Mouse (Mus musculus) hindbrain, embryonic 11.5 days (tissue): ENCODE measurements at regions not wholly inside any gene's neighbourhood (a gene's known extent, or its start where the extent isn't known, plus 50 kb on each side); places are given as distances from the start of the nearest gene placed in this dataset.
"Not testable (repeated sequence)": the region's sequence is repeated elsewhere in the genome, so short reads cannot be mapped to it uniquely, and the experiment has no call there.

Experiments used
- ATAC-seq: fragments of 200-750 bp; cut with Nextera tagmentation; 2 replicates; pipeline ENCODE4 v1.8.0; 2017; ENCODE audit warnings: mild to moderate bottlenecking, moderate TSS enrichment, moderate library complexity; ENCODE audit not compliant: low FRiP score
- DNase-seq: peaks from one replicate; pipeline ENCODE4 v3.0.0-alpha.2; 2015; ENCODE audit warnings: low spot score
- H3K27ac ChIP-seq: fragments of 300-500 bp; sonication (generic); 2 replicates; pipeline ENCODE4 v1.5.1; 2014; ENCODE audit warnings: mild to moderate bottlenecking, low read depth, low read length
- H3K27me3 ChIP-seq: fragments of 300-500 bp; sonication (generic); 2 replicates; pipeline ENCODE4 v1.6.1; 2014; ENCODE audit warnings: mild to moderate bottlenecking, low read length, moderate library complexity, mixed read lengths; ENCODE audit not compliant: control insufficient read depth, insufficient read depth
- H3K36me3 ChIP-seq: fragments of 300-500 bp; sonication (generic); 2 replicates; pipeline ENCODE4 v1.6.1; 2014; ENCODE audit warnings: mild to moderate bottlenecking, low read length, moderate library complexity, mixed read lengths; ENCODE audit not compliant: control insufficient read depth, insufficient read depth
- H3K4me1 ChIP-seq: fragments of 300-500 bp; sonication (generic); replicated peaks from 2 replicates; pipeline ENCODE4 v1.6.1; 2014; ENCODE audit warnings: low read length, mixed read lengths; ENCODE audit not compliant: control insufficient read depth, insufficient read depth
- H3K4me2 ChIP-seq: fragments of 300-500 bp; sonication (generic); replicated peaks from 2 replicates; pipeline ENCODE4 v1.6.1; 2014; ENCODE audit warnings: mild to moderate bottlenecking, low read depth, low read length
- H3K4me3 ChIP-seq: fragments of 300-500 bp; sonication (generic); 2 replicates; pipeline ENCODE4 v1.5.1; 2014; ENCODE audit warnings: low read depth, low read length
- H3K9ac ChIP-seq: fragments of 300-500 bp; sonication (generic); 2 replicates; pipeline ENCODE4 v1.6.1; 2014; ENCODE audit warnings: low read depth, low read length
- H3K9me3 ChIP-seq: fragments of 300-500 bp; sonication (generic); 2 replicates; pipeline ENCODE4 v1.6.1; 2016; ENCODE audit warnings: low read length; ENCODE audit not compliant: control insufficient read depth
- WGBS: fragments of 180-500 bp; shearing (Covaris S2); extraction: QIAGEN DNeasy Blood & Tissue Kit; methylation state at CpG from one replicate; pipeline ENCODE4 v1.1.7; 2014; 5-methylcytosine and 5-hydroxymethylcytosine counted together

DNA sequence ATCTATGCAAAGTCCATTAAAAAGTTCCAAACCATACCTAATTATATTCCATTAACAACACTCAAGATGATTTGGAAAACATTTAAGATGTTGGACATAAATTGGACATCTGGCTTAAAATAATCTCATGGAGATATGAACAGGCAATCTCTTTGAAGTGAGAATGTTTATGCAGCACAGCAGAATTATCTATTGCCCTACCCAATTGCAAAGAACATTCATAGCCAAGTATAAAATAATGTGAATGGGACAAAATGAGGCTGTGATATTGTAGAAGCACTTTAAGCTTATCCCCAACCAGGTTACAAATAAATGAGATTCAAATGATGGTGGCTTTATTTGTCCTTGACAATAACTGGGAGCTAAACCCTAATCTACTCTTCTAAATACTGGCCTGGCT, 950.0 kb upstream of the Fam98a start:
- ATAC-seq (no peak), DNase-seq (no peak)
- H3K27ac ChIP-seq = no peak overlapping the region
- no peak overlapping the region for H3K9ac ChIP-seq
- H3K4me3 ChIP-seq = no peak overlapping the region
- H3K9me3 ChIP-seq = no peaks in the 10 kb centered on the region
- no peaks in the 10 kb centered on the region for H3K36me3 ChIP-seq
- no peaks in the 10 kb centered on the region for H3K4me1 ChIP-seq
- no peak overlapping the region for H3K4me2 ChIP-seq
- H3K27me3 ChIP-seq = no peaks in the 10 kb centered on the region

DNA sequence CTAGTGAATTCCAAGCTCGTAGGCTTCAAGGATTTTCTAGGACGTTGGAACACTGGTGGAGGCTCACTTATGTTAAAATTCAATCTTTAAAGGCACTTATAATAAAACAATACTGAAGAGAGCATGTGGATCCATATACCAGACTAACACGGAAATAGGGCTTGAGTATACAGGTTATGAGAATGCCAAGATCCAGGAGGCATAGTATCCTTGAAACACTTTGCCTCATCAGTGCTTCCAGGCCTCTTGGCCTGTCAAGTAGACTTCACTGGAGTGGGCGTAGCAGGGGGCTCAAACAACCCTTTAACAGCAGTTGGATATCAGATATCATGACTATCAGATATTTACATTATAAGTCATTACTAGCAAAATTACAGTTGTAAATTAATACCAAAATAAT, 948.7 kb upstream of the Fam98a start:
- ATAC-seq = no peak
- 74% methylated on average over 4 of the region's 4 CpGs for WGBS
- no peaks in the 10 kb centered on the region for H3K27me3 ChIP-seq
- no peaks in the 10 kb centered on the region for H3K9me3 ChIP-seq
- no peaks in the 10 kb centered on the region for H3K4me1 ChIP-seq
- H3K27ac ChIP-seq = no peak overlapping the region
- H3K4me3 ChIP-seq = no peak overlapping the region
- no peak overlapping the region for H3K9ac ChIP-seq
- no peak for DNase-seq
- no peaks in the 10 kb centered on the region for H3K36me3 ChIP-seq
- no peak overlapping the region for H3K4me2 ChIP-seq

DNA sequence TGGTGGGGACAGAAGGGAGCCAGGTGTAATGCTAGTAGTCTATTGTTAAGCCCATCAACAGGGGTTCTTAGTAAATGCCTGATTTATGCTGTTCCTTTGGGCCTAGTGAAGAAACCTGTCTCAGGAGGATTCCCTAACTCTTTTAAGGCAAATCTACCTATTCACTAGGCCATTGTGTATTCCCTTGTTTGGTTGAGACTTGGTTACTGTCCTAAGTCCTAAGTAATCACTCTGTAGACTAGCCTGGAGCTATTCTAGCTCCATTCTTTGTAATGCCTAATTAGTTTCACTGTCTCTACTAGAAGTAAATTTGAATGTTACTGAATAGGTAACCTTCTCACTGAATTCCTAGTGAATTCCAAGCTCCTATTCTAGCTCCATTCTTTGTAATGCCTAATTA, 948.2 kb upstream of the Fam98a start:
- not testable (repeated sequence) for H3K4me2 ChIP-seq, H3K36me3 ChIP-seq, ATAC-seq, DNase-seq, H3K4me1 ChIP-seq, H3K9me3 ChIP-seq, H3K27me3 ChIP-seq, H3K9ac ChIP-seq, H3K27ac ChIP-seq, H3K4me3 ChIP-seq

DNA sequence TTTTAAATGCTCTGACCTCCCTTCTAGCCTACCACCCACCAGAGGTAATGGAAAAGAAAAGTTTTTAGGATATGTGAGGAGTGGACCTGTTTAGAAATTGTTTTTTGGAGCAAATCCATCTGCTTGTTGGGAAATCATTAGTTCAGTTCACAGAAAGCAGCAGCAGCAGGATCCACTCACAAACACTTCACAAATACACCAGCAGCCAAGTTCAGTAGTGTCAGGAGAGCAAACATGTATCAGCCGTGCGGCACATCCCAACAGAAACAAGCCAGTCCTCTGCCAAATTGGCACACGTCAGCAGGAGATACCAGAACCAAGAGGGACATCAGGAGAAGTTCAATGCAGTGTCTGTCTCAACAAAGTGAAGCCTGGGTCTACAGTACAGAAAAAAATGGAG, 935.6 kb upstream of the Fam98a start:
- H3K9ac ChIP-seq = no peak overlapping the region
- no peak overlapping the region for H3K4me2 ChIP-seq
- no peaks in the 10 kb centered on the region for H3K9me3 ChIP-seq
- ATAC-seq (no peak), DNase-seq (no peak)
- no peaks in the 10 kb centered on the region for H3K27me3 ChIP-seq
- H3K36me3 ChIP-seq = no peaks in the 10 kb centered on the region
- 95% methylated on average over 3 of the region's 3 CpGs for WGBS
- H3K27ac ChIP-seq = no peak overlapping the region
- no peak overlapping the region for H3K4me3 ChIP-seq
- H3K4me1 ChIP-seq = no peaks in the 10 kb centered on the region

DNA sequence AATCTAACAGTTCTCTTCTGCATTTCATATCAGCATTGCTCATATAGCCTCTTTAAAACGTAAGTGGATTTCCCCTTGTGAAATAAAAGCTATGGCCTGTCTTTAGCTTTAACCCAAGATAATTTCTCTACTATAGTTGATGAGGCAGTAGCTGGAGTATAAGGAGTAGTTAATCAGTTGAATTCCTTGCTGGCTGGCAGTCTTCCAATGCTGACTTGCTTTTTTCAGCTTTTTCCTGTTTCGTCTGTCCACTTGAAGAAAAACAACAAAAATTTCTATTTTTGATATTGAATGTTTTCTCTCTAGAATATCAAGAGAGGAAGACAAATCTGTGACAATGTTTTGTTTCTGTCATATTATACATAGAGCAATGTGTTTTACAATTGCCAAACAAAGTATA, 932.4 kb upstream of the Fam98a start:
- H3K27ac ChIP-seq = no peak overlapping the region
- H3K36me3 ChIP-seq = no peaks in the 10 kb centered on the region
- no peaks in the 10 kb centered on the region for H3K27me3 ChIP-seq
- no peaks in the 10 kb centered on the region for H3K4me1 ChIP-seq
- no peak overlapping the region for H3K4me3 ChIP-seq
- DNase-seq = no peak
- no peak for ATAC-seq
- WGBS = 89% methylated on average over 2 of the region's 2 CpGs
- no peaks in the 10 kb centered on the region for H3K9me3 ChIP-seq
- H3K4me2 ChIP-seq = no peak overlapping the region
- no peak overlapping the region for H3K9ac ChIP-seq

DNA sequence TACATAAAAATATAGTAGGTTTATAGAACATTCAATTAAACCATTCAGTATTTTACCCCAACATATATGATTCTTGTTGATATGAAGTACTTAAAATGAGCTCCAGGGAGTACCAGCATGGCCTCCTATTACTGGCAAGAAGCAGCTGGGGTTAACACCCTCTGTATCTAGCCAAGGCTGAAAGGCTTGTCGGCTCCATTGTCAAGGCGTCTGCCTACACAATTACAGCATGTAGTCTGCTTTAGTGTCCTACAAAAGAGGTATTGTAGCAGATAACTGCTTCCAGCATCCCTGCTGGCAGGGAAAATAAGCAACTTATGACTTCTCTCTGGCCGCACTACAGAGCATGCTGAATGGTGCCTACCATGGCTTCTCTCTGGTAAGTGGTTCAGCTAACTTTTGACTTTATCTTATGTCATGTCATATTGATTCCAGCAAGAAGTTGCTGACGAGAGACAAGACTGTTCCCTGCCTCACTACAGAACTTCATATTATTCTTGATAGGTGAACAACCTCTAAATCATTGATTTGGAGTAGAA, 899.6 kb upstream of the Fam98a start:
- no peaks in the 10 kb centered on the region for H3K4me1 ChIP-seq
- no peak overlapping the region for H3K9ac ChIP-seq
- 28% methylated on average over 4 of the region's 4 CpGs for WGBS
- H3K27me3 ChIP-seq = peaks cover 4% of the 10 kb centered on the region; the same call in 1 of the 2 replicates
- peak; percentile 69; the same call in 1 of the 2 replicates for ATAC-seq
- H3K4me3 ChIP-seq = no peak overlapping the region
- peak; percentile 31 for DNase-seq
- no peaks in the 10 kb centered on the region for H3K9me3 ChIP-seq
- no peaks in the 10 kb centered on the region for H3K36me3 ChIP-seq
- no peak overlapping the region for H3K27ac ChIP-seq
- no peak overlapping the region for H3K4me2 ChIP-seq
